Mouse (Mus musculus): ENCODE data around the gene Acadsb.

Acadsb gene

GRCm38 (mm10) chr7:131465117-131465601 lies 54.8 kb downstream of the Acadsb start:
- no peak for DNase-seq (ENCODE audit: low spot score in 2 of 2)

GRCm38 (mm10) chr7:131465735-131466134 lies 55.3 kb downstream of the Acadsb start:
- no peak for DNase-seq (ENCODE audit: low spot score in 2 of 2)

GRCm38 (mm10) chr7:131467312-131467711 lies 56.9 kb downstream of the Acadsb start:
- DNase-seq (ENCODE audit: low spot score in 2 of 2) = no peak

- no peak for DNase-seq (ENCODE audit: low spot score in 2 of 2)
Measured at GRCm38 (mm10) chr7:131469506-131469905, 59.1 kb downstream of the Acadsb start.

- DNase-seq (ENCODE audit: low spot score in 2 of 2) = no peak
Measured at GRCm38 (mm10) chr7:131471551-131471950, 61.1 kb downstream of the Acadsb start.

- no peak for DNase-seq (ENCODE audit: low spot score in 2 of 2)
Measured at GRCm38 (mm10) chr7:131477140-131477539, 66.7 kb downstream of the Acadsb start.

- DNase-seq (ENCODE audit: low spot score in 2 of 2) = no peak
Measured at GRCm38 (mm10) chr7:131478403-131478802, 68.0 kb downstream of the Acadsb start.

Data from frontal cortex, postnatal 25 days (tissue).